Mouse (Mus musculus) liver, adult 2 months (tissue): ENCODE measurements around the gene Afdn.

Source experiments
- CTCF ChIP-seq: fragments of 200-500 bp; IDR thresholded peaks from 2 replicates; pipeline ENCODE4 v1.5.1; 2011; ENCODE audit warnings: low read depth, low read length, control low read depth
- POLR2A ChIP-seq: fragments of 200-500 bp; IDR thresholded peaks from 2 replicates; pipeline ENCODE4 v1.6.1; 2011; ENCODE audit warnings: low read length, control low read depth; ENCODE audit not compliant: insufficient read depth; ENCODE audit errors: extremely low read depth

DNA sequence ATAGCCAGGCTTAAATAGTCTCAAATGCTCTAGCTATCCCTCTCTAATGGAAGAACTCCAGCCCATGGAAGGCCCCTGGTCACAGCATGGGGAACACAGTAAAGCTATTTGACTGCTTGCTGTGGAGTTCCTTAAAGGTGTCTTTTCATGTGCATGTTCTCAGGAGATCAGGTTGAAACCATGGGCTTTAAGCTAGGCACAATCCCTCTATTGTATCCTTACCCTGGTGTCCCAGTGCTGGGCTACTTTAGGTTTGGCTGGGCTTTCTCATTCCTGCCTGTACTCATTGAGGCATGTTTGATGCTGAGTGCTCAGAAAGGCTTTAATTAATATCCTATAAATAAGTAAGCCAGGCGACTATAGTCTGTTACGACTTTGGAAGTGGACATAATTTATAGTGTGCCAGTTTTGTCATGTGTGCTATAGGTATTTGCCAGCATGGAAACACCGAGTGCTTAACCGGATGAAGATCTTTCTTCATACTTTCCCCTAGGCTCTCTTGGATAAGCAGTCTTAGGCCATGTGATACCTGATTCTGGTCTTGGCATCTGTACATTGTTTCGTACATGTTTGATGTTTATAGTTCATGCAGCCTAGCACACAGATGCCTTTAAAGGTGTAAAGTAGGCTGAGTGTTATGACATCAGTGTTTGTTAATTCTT, 96.2 kb downstream of the Afdn start:
- TF ChIP-seq POLR2A (no peak), CTCF (no peak)
